Mouse (Mus musculus): Measurements from ENCODE around the gene Hist1h3c.

GRCm38 (mm10) chr13:23753314-23754078 is 8.1 kb upstream of the Hist1h3c start:
- no peak for TF ChIP-seq POLR2A (IDR thresholded peaks at IDR 0.05; ENCODE audit: control insufficient read depth, low read depth, low read length)
- no peak for TF ChIP-seq CTCF (IDR thresholded peaks at IDR 0.05; ENCODE audit: control insufficient read depth, insufficient read depth, insufficient replicate concordance, low read depth, low read length)

Measured in testis, adult 2 months (tissue).